Mouse (Mus musculus) ZHBTc4 (cell line): Measurements from ENCODE around the gene Odc1.

ENCODE experiments used
- DNase-seq: peaks from one replicate; pipeline ENCODE4 v3.0.0-alpha.2; 2011; ENCODE audit warnings: low read depth, low spot score

Gene Odc1

GRCm38 (mm10) chr12:17588436-17588835 lies 43.8 kb downstream of the Odc1 start:
- no peak for DNase-seq

- no peak for DNase-seq
Observed at GRCm38 (mm10) chr12:17588906-17589612, 44.5 kb downstream of the Odc1 start.

GRCm38 (mm10) chr12:17591249-17591648 lies 46.7 kb downstream of the Odc1 start:
- no peak for DNase-seq

- DNase-seq: no peak
Observed at GRCm38 (mm10) chr12:17593956-17594355, 49.4 kb downstream of the Odc1 start.

GRCm38 (mm10) chr12:17594701-17595100 lies 50.1 kb downstream of the Odc1 start:
- no peak for DNase-seq

GRCm38 (mm10) chr12:17595166-17595565 lies 50.6 kb downstream of the Odc1 start:
- no peak for DNase-seq
